Mouse (Mus musculus): ENCODE results near the gene Btbd9.

- TF ChIP-seq CTCF (IDR thresholded peaks at IDR 0.05; ENCODE audit: control insufficient read depth, insufficient read depth, insufficient read length) (no peak), USF1 (IDR thresholded peaks at IDR 0.05; ENCODE audit: low read depth) (no peak), MYOG (IDR thresholded peaks at IDR 0.05; ENCODE audit: control insufficient read depth, extremely low read depth, insufficient read length) (no peak), MAX (IDR thresholded peaks at IDR 0.05) (no peak), CEBPB (IDR thresholded peaks at IDR 0.05; ENCODE audit: low read depth) (no peak)
Observed at GRCm38 (mm10) chr17:30570173-30570572, 6.1 kb downstream of the Btbd9 start.

Data from C2C12 (cell line).